Mouse (Mus musculus): ENCODE data around the gene Gadl1. TPM values are rescaled to one million over a fixed set of nuclear protein-coding genes. Genes with fewer than 3 reads are reported as not detected.

Gadl1 gene
- polyA plus RNA-seq, 1 experiment from 2014 or later: 0.37 TPM

GRCm38 (mm10) chr9:115990661-115991060 lies 81.4 kb downstream of the Gadl1 start:
- H3K9ac ChIP-seq (replicated peaks): no peak overlapping the region
- no peaks in the 10 kb centered on the region for H3K36me3 ChIP-seq
- no peaks in the 10 kb centered on the region for H3K9me3 ChIP-seq (replicated peaks)
- no peak overlapping the region for H3K27ac ChIP-seq (replicated peaks)
- H3K27me3 ChIP-seq (replicated peaks): no peaks in the 10 kb centered on the region
- 92% methylated on average over 7 of the region's 7 CpGs for WGBS
- no peak overlapping the region for H3K4me2 ChIP-seq
- H3K4me1 ChIP-seq: no peaks in the 10 kb centered on the region
- H3K4me3 ChIP-seq (replicated peaks): no peak overlapping the region
- ATAC-seq (ENCODE audit: low FRiP score): no peak

- H3K27me3 ChIP-seq (replicated peaks): no peaks in the 10 kb centered on the region
- no peak overlapping the region for H3K4me3 ChIP-seq (replicated peaks)
- no peaks in the 10 kb centered on the region for H3K9me3 ChIP-seq (replicated peaks)
- ATAC-seq (ENCODE audit: low FRiP score): no peak
- H3K36me3 ChIP-seq: no peaks in the 10 kb centered on the region
- H3K9ac ChIP-seq (replicated peaks): no peak overlapping the region
- 90% methylated on average over 2 of the region's 2 CpGs for WGBS
- no peak overlapping the region for H3K4me2 ChIP-seq
- H3K4me1 ChIP-seq: no peaks in the 10 kb centered on the region
- no peak overlapping the region for H3K27ac ChIP-seq (replicated peaks)
These were observed 85.5 kb downstream of the Gadl1 start for GRCm38 (mm10) chr9:115994772-115995171.

- Histone ChIP-seq H3K36me3 (no peaks in the 10 kb centered on the region), H3K4me3 (replicated peaks) (no peak overlapping the region), H3K9ac (replicated peaks) (no peak overlapping the region), H3K4me1 (no peaks in the 10 kb centered on the region), H3K27ac (replicated peaks) (no peak overlapping the region), H3K27me3 (replicated peaks) (no peaks in the 10 kb centered on the region), H3K9me3 (replicated peaks) (no peaks in the 10 kb centered on the region), H3K4me2 (no peak overlapping the region)
- ATAC-seq (ENCODE audit: low FRiP score): no peak
- WGBS: 67% methylated on average over 23 of the region's 23 CpGs
These were observed 86.8 kb downstream of the Gadl1 start for GRCm38 (mm10) chr9:115995856-115996560.

- Histone ChIP-seq H3K36me3 (no peaks in the 10 kb centered on the region), H3K9ac (replicated peaks) (no peak overlapping the region), H3K4me2 (no peak overlapping the region), H3K27me3 (replicated peaks) (no peaks in the 10 kb centered on the region), H3K27ac (replicated peaks) (no peak overlapping the region), H3K9me3 (replicated peaks) (no peaks in the 10 kb centered on the region), H3K4me3 (replicated peaks) (no peak overlapping the region), H3K4me1 (no peaks in the 10 kb centered on the region)
- ATAC-seq (ENCODE audit: low FRiP score): no peak
- WGBS: 66% methylated on average over 4 of the region's 4 CpGs
These were observed 89.1 kb downstream of the Gadl1 start for GRCm38 (mm10) chr9:115998383-115998782.

GRCm38 (mm10) chr9:115999361-115999990 lies 90.2 kb downstream of the Gadl1 start:
- H3K27me3 ChIP-seq (replicated peaks): no peaks in the 10 kb centered on the region
- no peaks in the 10 kb centered on the region for H3K9me3 ChIP-seq (replicated peaks)
- WGBS: 87% methylated on average over 8 of the region's 8 CpGs
- no peak overlapping the region for H3K27ac ChIP-seq (replicated peaks)
- H3K4me3 ChIP-seq (replicated peaks): no peak overlapping the region
- no peak overlapping the region for H3K4me2 ChIP-seq
- no peak overlapping the region for H3K9ac ChIP-seq (replicated peaks)
- no peaks in the 10 kb centered on the region for H3K36me3 ChIP-seq
- no peaks in the 10 kb centered on the region for H3K4me1 ChIP-seq
- ATAC-seq (ENCODE audit: low FRiP score): no peak

- Histone ChIP-seq H3K4me1 (peaks cover 5% of the 10 kb centered on the region; the same call in 1 of the 2 replicates), H3K27me3 (replicated peaks) (no peaks in the 10 kb centered on the region), H3K9ac (replicated peaks) (no peak overlapping the region), H3K4me2 (no peak overlapping the region), H3K36me3 (no peaks in the 10 kb centered on the region), H3K9me3 (replicated peaks) (no peaks in the 10 kb centered on the region), H3K4me3 (replicated peaks) (no peak overlapping the region), H3K27ac (replicated peaks) (no peak overlapping the region)
- WGBS: 27% methylated on average over 4 of the region's 4 CpGs
- ATAC-seq (ENCODE audit: low FRiP score): no peak
These were observed 104.7 kb downstream of the Gadl1 start for GRCm38 (mm10) chr9:116013911-116014310.

- H3K36me3 ChIP-seq: no peaks in the 10 kb centered on the region
- 81% methylated on average over 9 of the region's 9 CpGs for WGBS
- H3K9me3 ChIP-seq (replicated peaks): no peaks in the 10 kb centered on the region
- no peaks in the 10 kb centered on the region for H3K27me3 ChIP-seq (replicated peaks)
- H3K9ac ChIP-seq (replicated peaks): no peak overlapping the region
- H3K27ac ChIP-seq (replicated peaks): no peak overlapping the region
- H3K4me1 ChIP-seq: peaks cover 5% of the 10 kb centered on the region; the same call in 1 of the 2 replicates
- H3K4me2 ChIP-seq: no peak overlapping the region
- no peak overlapping the region for H3K4me3 ChIP-seq (replicated peaks)
- ATAC-seq (ENCODE audit: low FRiP score): no peak
These were observed 107.0 kb downstream of the Gadl1 start for GRCm38 (mm10) chr9:116016221-116016620.

GRCm38 (mm10) chr9:116017091-116017490 lies 107.8 kb downstream of the Gadl1 start:
- Histone ChIP-seq H3K9ac (replicated peaks) (no peak overlapping the region), H3K36me3 (no peaks in the 10 kb centered on the region), H3K4me1 (peaks cover 5% of the 10 kb centered on the region; the same call in 1 of the 2 replicates), H3K27ac (replicated peaks) (no peak overlapping the region), H3K4me3 (replicated peaks) (no peak overlapping the region), H3K27me3 (replicated peaks) (no peaks in the 10 kb centered on the region), H3K9me3 (replicated peaks) (no peaks in the 10 kb centered on the region), H3K4me2 (no peak overlapping the region)
- WGBS: 90% methylated on average over 3 of the region's 3 CpGs
- ATAC-seq (ENCODE audit: low FRiP score): no peak

GRCm38 (mm10) chr9:116018586-116018985 lies 109.3 kb downstream of the Gadl1 start:
- ATAC-seq (ENCODE audit: low FRiP score): no peak
- no peak overlapping the region for H3K9ac ChIP-seq (replicated peaks)
- 94% methylated on average over 7 of the region's 7 CpGs for WGBS

GRCm38 (mm10) chr9:116025371-116025770 lies 116.1 kb downstream of the Gadl1 start:
- H3K9ac ChIP-seq (replicated peaks): no peak overlapping the region
- WGBS: 84% methylated on average over 6 of the region's 6 CpGs
- no peaks in the 10 kb centered on the region for H3K27me3 ChIP-seq (replicated peaks)
- no peaks in the 10 kb centered on the region for H3K9me3 ChIP-seq (replicated peaks)
- no peak for ATAC-seq (ENCODE audit: low FRiP score)
- no peak overlapping the region for H3K4me3 ChIP-seq (replicated peaks)
- H3K4me1 ChIP-seq: no peaks in the 10 kb centered on the region
- no peak overlapping the region for H3K4me2 ChIP-seq
- no peak overlapping the region for H3K27ac ChIP-seq (replicated peaks)
- no peaks in the 10 kb centered on the region for H3K36me3 ChIP-seq

More at GRCm38 (mm10) chr9:116018586-116018985, 109.3 kb downstream of the Gadl1 start:
- Histone ChIP-seq H3K4me1 (peaks cover 5% of the 10 kb centered on the region; the same call in 1 of the 2 replicates), H3K9me3 (replicated peaks) (no peaks in the 10 kb centered on the region), H3K27me3 (replicated peaks) (no peaks in the 10 kb centered on the region), H3K4me2 (no peak overlapping the region), H3K36me3 (no peaks in the 10 kb centered on the region), H3K27ac (replicated peaks) (no peak overlapping the region), H3K4me3 (replicated peaks) (no peak overlapping the region)

GRCm38 (mm10) chr9:116029076-116029475 lies 119.8 kb downstream of the Gadl1 start:
- Histone ChIP-seq H3K4me1 (no peaks in the 10 kb centered on the region; the same call in 1 of the 2 replicates), H3K4me2 (no peak overlapping the region), H3K9ac (replicated peaks) (no peak overlapping the region), H3K9me3 (replicated peaks) (no peaks in the 10 kb centered on the region), H3K36me3 (no peaks in the 10 kb centered on the region), H3K27me3 (replicated peaks) (no peaks in the 10 kb centered on the region), H3K27ac (replicated peaks) (no peak overlapping the region), H3K4me3 (replicated peaks) (no peak overlapping the region)
- ATAC-seq (ENCODE audit: low FRiP score): no peak
- WGBS: 82% methylated on average over 2 of the region's 2 CpGs

GRCm38 (mm10) chr9:116032711-116033110 lies 123.5 kb downstream of the Gadl1 start:
- WGBS: 53% methylated on average over 5 of the region's 5 CpGs
- Histone ChIP-seq H3K9me3 (replicated peaks) (no peaks in the 10 kb centered on the region), H3K4me1 (no peaks in the 10 kb centered on the region; the same call in 1 of the 2 replicates), H3K4me2 (no peak overlapping the region), H3K27me3 (replicated peaks) (no peaks in the 10 kb centered on the region), H3K9ac (replicated peaks) (no peak overlapping the region), H3K27ac (replicated peaks) (no peak overlapping the region), H3K36me3 (no peaks in the 10 kb centered on the region), H3K4me3 (replicated peaks) (no peak overlapping the region)
- no peak for ATAC-seq (ENCODE audit: low FRiP score)

Measured in neural tube, embryonic 15.5 days (tissue).